Mouse (Mus musculus): ENCODE data around the gene Plekhn1.

Gene Plekhn1

GRCm38 (mm10) chr4:156213134-156213533, 21.5 kb downstream of the Plekhn1 start:
- DNase-seq (ENCODE audit: low read depth, low spot score): no peak

GRCm38 (mm10) chr4:156209963-156210635, 24.6 kb downstream of the Plekhn1 start:
- DNase-seq (ENCODE audit: low read depth, low spot score): no peak

- no peak for DNase-seq (ENCODE audit: low read depth, low spot score)
Observed at GRCm38 (mm10) chr4:156208872-156209271, 25.8 kb downstream of the Plekhn1 start.

GRCm38 (mm10) chr4:156203413-156204131, 31.1 kb downstream of the Plekhn1 start:
- no peak for DNase-seq (ENCODE audit: low read depth, low spot score)

GRCm38 (mm10) chr4:156203001-156203412, 31.6 kb downstream of the Plekhn1 start, which contains the start of gene AW011738:
TSS of gene AW011738 (plus strand) at chr4:156203304.
- peak; percentile 57 for DNase-seq (ENCODE audit: low read depth, low spot score)

- no peak for DNase-seq (ENCODE audit: low read depth, low spot score)
Observed at GRCm38 (mm10) chr4:156202462-156202893, 32.2 kb downstream of the Plekhn1 start.

GRCm38 (mm10) chr4:156200623-156201475, 33.8 kb downstream of the Plekhn1 start, which contains the start of gene Isg15:
TSS of gene Isg15 (minus strand) at chr4:156200818.
- DNase-seq (ENCODE audit: low read depth, low spot score): no peak

- peak; percentile 89 for DNase-seq (ENCODE audit: low read depth, low spot score)
Observed at GRCm38 (mm10) chr4:156197829-156198205, 36.8 kb downstream of the Plekhn1 start.

GRCm38 (mm10) chr4:156197131-156197828, 37.4 kb downstream of the Plekhn1 start, which contains the start of gene Agrn:
TSS of gene Agrn (minus strand) at chr4:156197488.
- no peak for DNase-seq (ENCODE audit: low read depth, low spot score)

- DNase-seq (ENCODE audit: low read depth, low spot score): peak; percentile 72
Observed at GRCm38 (mm10) chr4:156195927-156196870, 38.5 kb downstream of the Plekhn1 start.

GRCm38 (mm10) chr4:156194346-156194745, 40.3 kb downstream of the Plekhn1 start:
- peak; percentile 56 for DNase-seq (ENCODE audit: low read depth, low spot score)

- no peak for DNase-seq (ENCODE audit: low read depth, low spot score)
Observed at GRCm38 (mm10) chr4:156193906-156194305, 40.8 kb downstream of the Plekhn1 start.

GRCm38 (mm10) chr4:156193200-156193590, 41.5 kb downstream of the Plekhn1 start:
- peak; percentile 96 for DNase-seq (ENCODE audit: low read depth, low spot score)

- peak; percentile 89 for DNase-seq (ENCODE audit: low read depth, low spot score)
Observed at GRCm38 (mm10) chr4:156192421-156193199, 42.0 kb downstream of the Plekhn1 start.

GRCm38 (mm10) chr4:156188811-156189323, 45.8 kb downstream of the Plekhn1 start:
- DNase-seq (ENCODE audit: low read depth, low spot score): peak; percentile 98

GRCm38 (mm10) chr4:156188162-156188810, 46.4 kb downstream of the Plekhn1 start:
- DNase-seq (ENCODE audit: low read depth, low spot score): peak; percentile 74

- DNase-seq (ENCODE audit: low read depth, low spot score): no peak
Observed at GRCm38 (mm10) chr4:156185950-156186850, 48.5 kb downstream of the Plekhn1 start.

Measured in ES-CJ7 (cell line).